Mouse (Mus musculus) heart, postnatal 0 days (tissue): ENCODE measurements around the gene Slc1a3.

Source experiments
- CTCF ChIP-seq: IDR thresholded peaks from 2 replicates; pipeline ENCODE4 v1.5.1; 2016; ENCODE audit warnings: antibody characterized with exemption, control low read depth, low read depth
- EP300 ChIP-seq: IDR thresholded peaks from 2 replicates; pipeline ENCODE4 v1.6.1; 2016; ENCODE audit warnings: antibody characterized with exemption, low read depth

DNA sequence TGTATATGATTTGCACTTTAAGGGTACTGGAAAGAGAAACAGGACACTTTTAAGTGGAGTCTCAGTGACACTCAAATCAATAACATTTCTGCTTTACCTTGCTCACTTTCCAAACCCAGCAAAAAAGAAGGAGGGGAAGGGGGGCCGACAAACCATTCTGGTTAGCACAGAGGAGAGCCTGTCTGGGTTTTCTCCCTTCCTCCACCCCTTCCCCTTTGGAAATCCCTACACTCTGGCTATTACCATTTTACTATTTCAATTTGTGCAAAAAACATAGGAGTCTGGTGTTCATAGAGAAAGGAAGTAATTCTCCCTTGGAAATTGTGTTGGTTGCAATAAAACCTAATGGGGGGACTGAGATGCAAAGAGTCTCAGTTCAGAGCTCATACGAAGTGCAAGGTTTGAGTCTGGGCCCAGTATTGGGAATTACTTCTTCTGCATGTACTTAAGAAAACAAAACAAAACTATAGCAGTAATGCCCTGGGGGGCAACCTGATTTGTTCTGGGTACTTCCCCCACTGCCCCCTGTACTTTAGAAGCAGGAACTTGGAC is 1.9 kb upstream of the Slc1a3 start:
- TF ChIP-seq EP300 (no peak), CTCF (no peak)
